Mouse (Mus musculus): Measurements from ENCODE around the gene Fndc1. TPM values are rescaled to one million over a fixed set of nuclear protein-coding genes. Genes with fewer than 3 reads are reported as not detected.

The Fndc1 gene
- total RNA-seq (2023) = not detected

DNA sequence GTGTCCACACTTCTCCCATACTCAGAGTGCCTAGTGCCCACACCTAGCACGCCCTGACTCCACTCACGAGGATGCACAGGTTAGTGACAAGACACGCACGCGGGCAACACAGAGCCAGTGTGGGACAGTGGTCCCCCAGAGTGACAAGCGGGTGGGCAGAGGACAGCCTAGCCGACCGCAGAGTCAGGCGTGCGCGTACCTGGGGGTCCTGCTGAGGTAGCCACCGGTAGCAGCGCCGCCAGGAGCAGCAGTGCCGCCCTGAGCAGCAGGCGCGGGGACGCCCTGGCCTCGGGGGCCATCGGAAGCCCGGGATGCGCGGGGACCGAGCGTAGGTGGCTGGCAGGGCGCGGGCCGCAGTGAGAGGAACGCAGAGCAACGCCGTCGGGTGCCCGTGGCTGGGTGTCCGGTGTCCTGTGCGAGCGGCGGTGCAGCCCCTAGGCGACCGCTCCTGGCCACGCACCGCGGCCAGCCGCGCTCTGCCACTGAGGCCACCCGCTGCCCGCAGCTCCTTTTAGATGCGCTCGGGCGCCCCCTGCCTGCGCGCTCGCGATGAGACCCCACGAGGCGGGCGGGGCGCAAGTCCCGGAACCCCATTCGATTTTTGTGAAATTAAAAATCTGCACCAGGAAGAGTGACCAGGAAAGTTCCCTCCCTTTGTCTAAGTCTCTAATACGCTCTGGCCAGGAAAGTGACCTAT is at the start of gene Fndc1:
TSS of gene Fndc1 (minus strand) at position 484 of the 697 bp plus-strand sequence.

Other genes starting within 250 kb of the Fndc1 start
- gene Tagap, start 98.7 kb upstream of the Fndc1 start, total RNA-seq (2023) = 586 TPM
- 11.8 TPM for gene Rsph3a, start 118.3 kb upstream of the Fndc1 start, total RNA-seq (2023)

Measured in CD8-positive naive resting alpha-beta T cell, adult 57 days (primary cell).